Mouse (Mus musculus) cerebellum, postnatal 36 days (tissue): ENCODE data around the gene Mtcl1.

Experiments used
- DNase-seq, 2 experiments: peaks; one replicate each; pipeline ENCODE4 v3.0.0; 2021 to 2022; ENCODE audit warnings: mixed read lengths in 2 of 2

Mtcl1 gene

DNA sequence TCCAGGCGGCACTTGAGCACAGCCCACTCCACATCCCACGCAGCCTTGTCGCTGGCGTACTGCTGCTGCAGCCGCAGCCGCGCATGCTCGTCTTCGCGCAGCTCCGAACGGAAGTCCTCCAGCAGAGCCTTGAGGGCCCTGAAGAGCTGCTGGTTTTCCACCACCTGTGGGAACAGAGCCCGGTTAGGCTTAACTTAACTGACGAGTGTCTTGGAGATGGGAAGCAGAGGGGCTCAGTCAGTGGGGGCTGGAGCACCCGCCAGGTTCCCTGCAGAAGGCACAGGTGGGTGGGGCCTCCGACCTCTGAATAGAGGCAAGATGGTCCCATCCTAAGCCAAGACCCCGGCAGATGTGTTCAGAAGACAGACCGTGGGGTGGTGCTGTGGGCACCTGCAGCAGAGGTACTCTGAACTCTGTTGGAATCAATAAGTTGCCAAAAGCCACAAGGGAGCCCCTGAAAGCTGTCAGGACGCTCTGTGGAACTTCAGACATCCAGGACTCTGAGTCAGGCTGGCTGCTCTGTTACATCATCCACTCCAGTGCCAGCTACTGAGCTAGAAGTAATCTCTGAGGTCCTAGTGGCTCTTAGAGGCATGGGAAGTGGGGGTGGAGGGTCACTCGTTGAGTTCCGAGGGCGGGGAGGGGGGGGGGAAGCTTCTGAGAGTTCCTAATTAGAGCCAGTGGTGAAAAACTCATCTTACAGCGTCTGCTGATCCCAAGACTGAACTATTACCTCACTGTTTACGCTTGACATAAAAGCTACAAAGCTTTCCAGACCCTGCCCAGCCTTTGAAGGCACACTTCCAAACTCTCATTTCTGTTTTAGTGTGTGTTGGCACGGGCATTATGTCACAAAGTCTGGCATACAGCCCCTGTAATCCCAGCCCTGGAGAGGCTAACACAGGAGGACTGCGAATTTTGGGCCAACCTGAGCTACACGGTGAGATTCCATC lies 91.2 kb downstream of the Mtcl1 start:
- DNase-seq: peak; percentile 47 to 61

DNA sequence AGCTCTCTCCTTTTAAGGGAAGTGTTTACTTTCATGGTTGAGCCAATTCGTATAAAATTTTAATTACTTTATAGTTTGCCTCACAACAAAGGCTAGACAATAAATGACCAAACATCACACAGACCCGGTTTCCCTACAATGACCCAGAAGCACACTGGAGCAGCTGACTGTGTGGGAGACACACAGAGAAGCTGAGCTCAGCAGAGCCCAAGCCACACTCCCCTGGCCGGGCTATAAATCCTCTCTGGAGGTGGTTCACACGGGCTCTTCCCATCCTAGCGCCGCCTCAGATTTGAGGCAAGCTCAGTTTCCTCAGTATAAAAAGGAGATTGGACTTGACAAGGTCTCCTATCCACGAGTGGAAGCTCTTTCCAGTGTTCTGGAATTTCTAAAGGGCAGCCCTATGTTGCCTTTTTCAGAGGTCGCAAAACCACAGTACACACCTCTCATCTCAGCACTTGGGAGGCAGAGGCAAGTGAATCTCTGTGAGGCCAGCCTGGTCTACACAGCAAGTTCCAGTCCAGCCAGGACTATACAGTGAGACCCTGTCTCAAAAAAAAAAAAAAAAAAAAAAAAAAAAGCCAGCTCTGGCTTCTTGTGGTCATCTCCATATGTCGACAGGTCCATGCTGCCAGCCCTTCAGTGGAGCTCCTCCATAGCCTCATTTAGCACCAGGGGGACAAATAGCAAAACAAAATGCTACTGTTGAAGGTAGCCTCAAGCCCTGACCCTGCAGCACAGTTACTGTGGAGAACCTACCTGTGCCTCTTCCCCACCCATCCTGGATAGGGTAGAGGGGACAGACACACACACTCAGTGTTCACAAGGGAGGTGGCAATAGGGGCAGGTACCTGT lies 92.2 kb downstream of the Mtcl1 start:
- peak; percentile 54 to 56 for DNase-seq

DNA sequence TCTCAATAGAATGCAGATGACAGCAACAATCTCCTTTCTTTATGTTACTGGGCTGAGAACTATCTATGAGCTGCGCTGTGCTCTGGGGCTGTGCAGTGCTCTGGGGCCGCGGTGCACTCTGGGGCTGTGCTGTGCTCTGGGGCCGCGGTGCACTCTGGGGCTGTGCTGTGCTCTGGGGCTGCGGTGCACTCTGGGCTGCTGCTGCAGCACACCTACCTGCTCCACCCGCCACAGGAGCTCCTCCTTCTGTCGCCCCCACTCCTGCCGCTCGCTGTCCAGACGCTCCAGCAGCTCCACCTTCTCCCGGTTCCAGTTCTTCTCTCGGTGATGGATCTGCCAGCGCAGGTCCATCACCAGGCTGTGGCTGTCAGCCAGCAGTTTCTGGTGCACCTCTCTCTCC lies 95.6 kb downstream of the Mtcl1 start:
- DNase-seq: no peak

DNA sequence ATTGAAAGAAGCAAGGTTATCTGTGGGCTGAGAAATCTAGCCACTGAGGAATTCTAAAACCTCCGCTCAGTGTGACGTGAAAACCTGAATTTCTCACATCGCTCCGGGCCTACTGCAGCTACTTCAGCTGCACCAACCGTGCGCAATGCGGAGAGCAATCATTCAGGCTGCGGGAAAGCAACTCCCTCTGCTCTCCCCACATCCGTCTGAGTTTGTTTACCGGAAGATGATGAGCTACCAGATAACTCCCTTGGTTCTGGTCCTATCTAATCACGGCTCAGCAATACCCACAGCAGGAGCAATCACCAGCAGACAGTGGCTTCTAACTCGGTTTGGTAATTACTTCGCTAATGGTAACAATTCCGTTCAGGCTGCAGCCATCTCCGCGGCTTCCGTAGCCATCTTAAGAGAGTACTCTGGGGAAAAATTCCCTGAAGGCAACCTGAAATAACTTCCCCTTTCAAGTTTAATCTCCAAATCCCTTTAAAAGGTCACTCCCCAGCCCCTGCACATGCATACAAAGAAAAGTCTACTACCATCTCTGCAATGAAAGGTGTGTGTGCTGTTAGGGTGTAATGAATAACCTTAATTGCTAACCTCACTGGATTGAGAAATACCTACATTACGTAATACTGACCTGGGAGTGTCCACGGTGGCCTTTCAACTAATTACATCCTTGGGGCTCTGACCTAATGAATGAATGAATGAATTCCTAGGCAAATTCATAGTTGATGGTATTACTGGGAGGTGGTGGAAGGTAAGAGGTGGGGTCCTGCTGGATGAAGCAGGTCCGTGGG lies 96.5 kb downstream of the Mtcl1 start:
- DNase-seq: no peak

DNA sequence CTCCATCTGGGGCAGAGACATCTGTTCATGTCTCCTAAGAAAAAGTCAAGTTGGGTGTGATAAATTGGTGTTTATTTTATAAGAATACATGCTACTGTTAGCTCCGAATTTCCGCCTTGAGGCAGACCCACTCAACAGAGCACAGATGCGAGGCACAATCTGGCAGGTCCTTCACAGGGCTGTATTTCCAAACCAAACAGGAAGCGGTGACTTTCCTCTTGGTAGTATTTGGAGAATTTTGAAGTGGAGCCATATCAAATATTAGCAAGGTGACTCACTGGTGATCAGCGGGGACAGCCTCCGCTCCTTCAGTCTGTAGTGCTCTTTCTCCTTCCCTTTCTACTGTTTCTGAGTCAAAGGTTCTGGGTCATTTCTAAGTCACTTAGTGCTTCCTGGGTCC lies 97.3 kb downstream of the Mtcl1 start:
- DNase-seq: no peak

DNA sequence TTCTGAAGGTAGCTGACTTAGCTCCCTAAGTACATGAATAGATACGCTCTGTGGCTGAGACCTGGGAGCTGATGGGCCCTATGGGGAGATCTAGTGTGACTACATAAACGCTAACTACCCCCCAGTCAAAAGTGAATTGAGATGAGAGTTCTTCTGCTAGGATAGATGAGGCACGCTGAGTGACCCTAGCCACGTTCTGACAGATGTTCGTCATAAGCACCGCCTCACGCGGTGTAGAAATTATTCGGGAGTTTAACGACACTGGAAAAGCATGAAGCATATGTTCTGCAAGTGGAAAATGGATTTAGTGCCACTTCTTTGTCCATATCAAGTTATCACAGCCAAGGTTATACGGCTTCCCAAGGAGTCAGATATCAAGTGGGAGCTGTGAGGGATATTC lies 98.9 kb downstream of the Mtcl1 start:
- no peak for DNase-seq

DNA sequence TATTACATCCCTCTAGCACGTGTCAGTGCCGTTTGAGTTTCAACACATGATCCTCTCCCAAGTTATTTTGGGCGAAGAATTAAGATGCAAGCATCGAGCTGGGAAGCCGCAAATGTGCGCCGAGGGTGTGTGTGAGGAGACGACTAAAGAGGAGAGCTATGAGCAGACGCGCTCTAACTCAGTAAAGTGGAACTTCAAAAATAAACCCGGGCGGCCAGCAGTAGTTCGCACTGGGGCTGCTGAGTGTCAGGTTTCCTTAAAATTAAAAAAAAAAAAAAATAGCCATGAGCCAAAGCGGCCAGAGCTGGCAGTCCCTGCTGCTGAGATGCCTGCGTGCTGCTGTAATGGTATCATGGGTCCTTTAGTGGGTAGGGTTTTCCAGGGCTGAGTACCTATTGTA lies 99.4 kb downstream of the Mtcl1 start:
- no peak for DNase-seq

DNA sequence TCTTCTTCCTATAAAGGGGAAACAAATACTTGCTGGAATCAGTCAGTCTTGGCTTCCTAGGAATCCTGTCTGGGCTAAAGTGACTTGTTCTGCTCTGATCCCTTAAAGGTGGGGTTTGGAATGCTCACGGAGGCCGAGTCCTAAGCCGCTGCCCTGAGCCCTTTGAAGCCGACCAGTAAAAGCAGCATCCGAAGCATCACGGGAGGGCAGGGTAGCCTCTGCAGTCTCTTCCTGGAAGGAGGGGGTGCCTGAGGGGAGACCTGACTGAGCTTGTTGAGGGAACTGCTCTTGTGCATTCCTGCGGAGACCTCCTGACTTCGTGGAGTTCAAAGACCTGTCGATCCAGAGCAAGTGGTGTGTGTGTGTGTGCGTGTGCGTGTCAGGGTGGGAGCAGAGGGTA lies 103.2 kb downstream of the Mtcl1 start:
- no peak for DNase-seq

DNA sequence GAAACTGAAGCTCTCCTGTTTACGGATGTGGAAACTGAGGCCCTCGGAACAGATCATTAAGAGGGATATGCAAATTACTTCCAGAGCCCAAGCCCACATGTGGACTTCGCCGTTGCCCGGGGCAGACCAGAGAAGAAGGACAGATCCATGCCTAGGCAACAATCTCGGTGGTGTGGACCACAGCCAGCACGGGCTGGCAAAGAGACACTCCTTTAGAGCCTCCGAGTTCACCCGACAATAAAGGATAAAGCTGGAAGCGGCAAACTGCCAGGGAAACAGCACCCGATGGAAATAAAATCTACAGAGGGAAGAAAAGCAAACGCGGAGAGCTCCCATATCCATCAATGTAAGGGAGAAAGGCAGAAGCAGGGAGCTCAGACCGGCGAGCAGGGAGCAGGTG lies 103.9 kb downstream of the Mtcl1 start:
- DNase-seq: peak; percentile 75 to 79

DNA sequence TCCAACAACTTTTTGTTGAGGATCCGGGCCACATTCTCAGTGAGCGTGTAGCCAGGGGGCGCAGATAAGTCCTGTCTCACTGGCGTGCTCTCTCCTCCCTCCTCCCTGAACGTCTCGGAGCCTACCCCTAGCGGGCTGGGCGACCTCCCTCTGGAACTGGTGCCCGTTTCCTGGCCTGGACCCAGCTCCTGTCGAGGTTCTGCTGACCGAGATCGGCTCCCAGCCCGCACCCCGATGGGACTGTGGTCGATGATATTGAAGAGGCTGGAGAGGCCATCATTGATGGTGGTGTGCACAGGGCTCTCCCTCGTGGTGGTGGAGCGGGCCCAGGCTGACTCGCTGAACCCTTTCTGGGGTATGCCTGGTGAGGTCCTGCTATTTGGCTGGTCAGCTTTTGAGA lies 106.6 kb downstream of the Mtcl1 start:
- peak in 1 of 2 experiments; percentile 44 for DNase-seq

DNA sequence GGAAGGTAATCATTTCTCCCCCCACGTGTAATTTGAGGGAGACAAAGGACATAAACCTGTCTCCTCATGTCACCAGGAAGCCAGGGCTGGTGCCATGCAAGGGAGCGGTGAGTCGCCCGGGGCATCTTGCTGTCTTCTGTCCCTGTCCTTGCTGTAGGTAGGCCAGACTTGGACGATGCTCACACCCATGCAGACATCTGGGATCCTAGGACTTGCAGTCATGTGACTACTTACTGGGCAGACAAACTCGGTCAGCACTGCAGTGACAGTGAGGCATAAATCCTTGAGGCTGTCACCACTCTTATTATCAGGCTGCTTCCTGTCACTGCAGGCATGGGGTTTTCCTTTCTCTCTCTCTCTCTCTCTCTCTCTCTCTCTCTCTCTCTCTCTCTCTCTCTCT lies 107.9 kb downstream of the Mtcl1 start:
- DNase-seq: no peak

DNA sequence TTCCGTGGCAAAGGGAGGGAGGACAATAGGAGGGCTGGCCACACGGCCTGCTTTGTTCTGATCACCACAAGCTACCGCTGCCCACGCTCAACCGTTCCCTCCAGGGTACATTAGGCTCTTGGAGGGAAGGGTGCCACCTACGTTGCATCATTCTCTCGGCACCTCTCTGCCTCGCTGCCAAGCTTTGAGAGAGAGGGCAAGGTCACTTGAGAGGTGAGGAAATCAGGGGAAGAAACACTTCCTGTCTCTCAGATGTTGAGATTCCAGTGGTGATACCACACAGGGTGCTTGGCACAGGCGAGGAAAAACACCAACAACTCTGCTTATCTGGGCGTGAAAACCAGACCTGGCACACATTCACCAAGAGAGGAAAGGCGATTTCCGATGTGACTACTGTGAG lies 108.8 kb downstream of the Mtcl1 start:
- no peak for DNase-seq

DNA sequence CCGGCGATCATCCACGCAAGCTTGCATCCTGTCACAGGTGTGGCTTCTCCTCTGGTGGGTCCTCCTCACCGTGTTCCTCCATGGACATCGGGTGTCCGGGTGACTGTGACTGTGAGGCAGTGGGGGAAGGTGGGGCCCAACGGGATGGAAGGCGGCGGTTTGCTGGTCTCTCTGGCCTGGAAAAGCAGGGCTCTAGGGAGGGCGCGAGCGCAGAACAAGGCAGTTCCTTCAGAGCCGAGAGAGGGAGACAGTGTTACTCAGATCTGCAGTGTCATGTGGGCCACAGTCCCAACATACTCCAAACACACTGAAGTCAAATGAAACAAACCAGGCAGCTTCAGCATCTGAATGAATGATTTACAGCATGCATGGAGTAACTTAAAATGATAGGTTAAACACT lies 111.6 kb downstream of the Mtcl1 start:
- DNase-seq: no peak

DNA sequence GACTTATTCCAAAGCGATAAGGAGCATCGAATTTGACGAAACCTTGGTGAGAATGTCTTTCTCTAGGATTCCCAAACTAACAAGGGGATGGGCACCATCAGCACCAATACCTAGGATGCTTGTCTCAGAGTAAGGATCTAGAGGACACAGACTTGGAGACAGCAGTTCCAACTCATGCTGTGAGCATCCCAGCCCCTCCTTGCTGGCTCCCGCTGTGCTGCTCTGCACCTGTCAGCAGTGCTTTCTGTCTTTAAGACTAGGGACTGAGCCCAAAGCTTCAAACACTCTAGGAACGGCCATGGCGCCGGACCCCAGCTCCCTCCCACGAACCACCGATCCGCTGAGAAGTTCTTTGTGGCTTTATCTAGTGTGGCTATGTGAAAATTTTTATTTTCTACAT lies 114.0 kb downstream of the Mtcl1 start:
- peak; percentile 37 to 38 for DNase-seq

DNA sequence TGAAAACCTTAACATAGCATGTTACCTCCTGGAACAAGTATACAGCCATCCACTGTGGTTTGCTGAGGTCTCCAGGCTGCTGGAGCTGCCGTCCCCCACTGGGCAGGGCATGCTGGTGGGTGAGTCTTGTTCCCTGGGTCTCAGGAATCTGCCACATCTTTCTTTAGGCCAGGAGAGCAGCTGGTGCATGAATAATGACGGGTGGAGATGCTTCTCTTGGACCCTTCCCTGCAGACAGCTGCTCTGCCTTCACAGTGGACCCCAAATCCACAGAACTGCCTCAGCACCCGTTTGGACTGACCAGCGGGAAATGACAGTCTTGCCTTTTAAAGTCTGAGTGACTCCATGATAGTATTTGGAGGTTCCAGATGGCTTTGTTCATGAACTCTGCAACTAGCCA lies 114.7 kb downstream of the Mtcl1 start:
- DNase-seq: no peak

DNA sequence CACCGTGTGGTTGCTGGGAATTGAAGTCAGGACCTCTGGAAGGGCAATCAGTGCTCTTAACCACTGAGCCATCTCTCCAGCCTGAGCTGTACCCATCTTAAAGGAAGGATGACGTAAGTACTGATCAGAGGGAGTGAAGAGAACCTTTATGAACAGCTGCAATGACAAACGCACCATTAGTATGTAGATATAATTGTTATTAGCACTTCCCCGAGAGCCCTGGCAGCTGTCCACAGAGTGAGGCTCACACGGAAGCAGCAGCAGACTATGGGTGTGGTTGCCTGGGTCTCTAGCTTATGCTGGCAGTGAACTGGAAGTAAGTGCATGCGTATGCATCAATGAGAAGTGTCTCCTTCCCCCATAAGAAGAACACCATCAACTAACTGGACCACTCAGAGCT lies 118.3 kb downstream of the Mtcl1 start:
- DNase-seq: no peak

DNA sequence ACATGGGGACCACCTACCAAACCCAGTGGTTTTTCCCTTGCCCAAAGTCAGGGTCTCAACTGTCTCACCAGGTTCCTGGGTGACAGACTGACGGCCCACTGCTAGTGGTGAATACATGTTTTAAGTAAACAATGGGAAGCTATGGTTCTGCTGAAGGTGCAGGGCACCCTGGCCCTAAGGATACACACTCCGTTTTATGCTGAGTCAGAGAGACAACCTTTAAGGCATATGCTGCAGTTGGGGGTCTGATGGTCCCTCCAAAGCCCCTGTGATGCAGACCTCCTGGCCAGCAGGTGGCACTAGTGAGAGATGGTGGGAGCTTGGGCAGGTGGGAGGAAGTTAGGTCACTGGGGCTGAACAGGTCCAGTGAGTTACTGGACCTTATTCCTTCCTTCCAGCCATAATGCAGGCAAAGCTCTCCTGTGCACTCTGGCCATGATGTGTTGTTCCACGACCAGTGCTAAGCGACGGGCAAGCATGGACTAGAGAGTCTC lies 123.0 kb downstream of the Mtcl1 start:
- DNase-seq: peak in 1 of 2 experiments; percentile 27

DNA sequence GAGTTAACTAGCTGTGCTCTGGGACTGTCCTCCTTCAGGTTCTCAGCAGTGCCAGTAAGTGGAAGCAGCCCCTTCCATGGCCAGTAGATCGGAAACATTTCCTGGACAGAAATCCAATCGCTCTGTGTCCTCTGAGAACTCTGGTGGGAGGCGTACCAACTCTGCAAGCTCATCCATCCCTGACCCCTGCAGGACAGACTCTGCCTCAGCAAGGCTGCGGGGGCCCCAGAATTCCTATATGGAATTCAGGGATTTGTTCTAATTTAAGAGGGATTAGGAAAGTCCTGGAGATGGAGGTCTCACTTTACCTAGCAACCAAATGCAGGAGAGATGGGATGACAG lies 123.4 kb downstream of the Mtcl1 start:
- DNase-seq: peak in 1 of 2 experiments; percentile 28

DNA sequence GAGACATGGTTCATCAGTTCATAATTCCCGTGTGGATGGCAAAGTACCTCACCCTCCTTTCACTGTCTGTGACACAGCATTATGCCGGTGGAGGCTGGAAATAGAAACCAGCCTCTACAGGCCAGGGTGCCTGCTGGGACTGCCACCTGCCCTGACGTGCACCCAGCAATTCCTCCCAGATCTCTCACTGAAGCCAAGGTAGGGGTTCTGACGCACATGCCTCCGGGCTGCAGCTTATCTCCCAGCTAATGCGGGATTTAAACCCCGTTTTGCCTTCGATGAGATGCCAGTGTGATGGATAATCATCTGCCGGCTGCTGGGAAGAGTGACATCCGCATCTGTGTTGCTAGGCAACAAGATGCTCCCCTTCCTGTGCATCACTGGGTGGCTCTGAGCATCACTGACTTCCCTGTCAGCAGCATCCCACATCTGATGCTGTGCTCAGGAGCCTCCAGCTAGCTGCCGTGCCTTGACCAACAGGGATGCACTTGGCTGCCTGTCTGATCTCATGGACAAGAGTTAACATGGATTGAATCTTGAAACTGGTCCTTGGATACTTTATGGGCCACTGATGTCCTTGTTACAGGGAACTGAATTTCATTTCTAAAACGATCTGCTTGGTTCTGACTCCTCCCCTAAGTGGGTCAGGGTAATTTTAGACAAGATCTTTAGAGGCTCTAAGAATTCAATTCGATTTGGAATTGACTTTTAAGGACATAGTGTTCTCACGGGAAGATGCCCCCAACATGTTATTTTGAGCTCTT lies 123.9 kb downstream of the Mtcl1 start:
- DNase-seq: peak; percentile 70 to 73

DNA sequence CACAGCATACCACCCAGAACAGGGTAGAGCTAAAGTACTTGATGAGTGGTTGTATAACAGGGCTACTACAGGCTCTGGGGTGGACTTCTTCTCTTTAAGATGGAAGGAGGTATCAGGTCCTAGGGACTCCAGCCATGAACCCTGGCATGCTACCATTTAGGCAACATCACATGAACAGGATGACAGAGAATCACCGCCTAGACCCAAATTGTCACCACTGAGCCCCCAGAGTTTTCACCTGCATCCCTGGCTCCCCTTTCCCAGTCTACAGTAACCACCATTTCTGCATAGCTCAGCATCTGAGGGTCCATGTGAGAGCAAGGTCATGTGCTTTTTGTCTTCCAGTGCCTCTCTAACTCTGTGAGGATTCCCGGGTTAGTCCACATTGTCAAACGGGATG lies 124.7 kb downstream of the Mtcl1 start:
- peak in 1 of 2 experiments; percentile 30 for DNase-seq

DNA sequence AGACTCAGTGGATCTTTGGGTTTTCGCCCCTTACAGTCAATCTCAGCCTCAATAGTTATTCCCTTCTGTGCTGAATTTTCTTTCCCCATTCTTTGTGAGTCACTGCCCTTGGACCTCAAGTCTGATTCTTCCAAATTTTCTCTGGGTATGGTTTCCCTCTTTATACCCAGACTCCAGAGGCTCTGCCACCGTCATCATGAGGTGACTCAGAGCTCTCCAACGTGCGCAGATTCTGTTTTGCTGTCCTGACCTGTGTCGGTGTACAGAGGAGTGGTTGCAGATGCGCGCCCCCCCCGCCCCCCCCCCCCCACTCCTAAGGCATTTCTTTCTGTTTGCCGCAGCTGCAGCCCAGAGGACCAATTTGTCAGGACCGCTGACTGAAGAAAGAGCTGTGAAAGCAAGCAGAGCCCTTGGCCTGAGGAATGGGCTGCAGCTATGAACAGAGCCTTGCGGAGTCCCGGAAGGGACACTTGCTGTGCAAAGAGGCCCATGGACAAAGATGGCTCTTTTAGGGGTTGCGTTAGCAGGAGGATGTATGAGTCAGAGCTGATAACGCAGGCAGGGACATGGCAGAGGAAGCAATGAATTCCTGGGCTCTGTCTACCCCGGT lies 126.8 kb downstream of the Mtcl1 start:
- DNase-seq: no peak

DNA sequence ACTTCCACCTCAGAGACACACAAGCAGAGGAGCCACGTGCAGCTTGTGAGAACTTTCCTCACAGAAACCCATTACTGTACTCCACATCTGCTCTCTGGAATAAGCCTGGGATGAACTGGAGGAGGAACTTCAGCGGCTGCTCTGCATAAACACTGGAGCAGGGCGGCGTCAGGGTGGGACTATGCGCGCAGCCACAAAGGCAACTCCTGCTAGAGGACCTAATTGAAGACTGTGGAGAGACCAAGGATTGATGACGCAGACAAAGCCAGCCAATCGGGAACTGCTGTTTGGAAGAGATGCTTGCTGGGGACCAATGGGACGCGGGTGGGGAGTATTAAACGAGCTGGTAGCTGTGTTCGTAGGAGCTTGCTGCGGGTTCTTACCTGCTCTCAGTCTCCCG lies 127.6 kb downstream of the Mtcl1 start:
- DNase-seq: no peak
